Mouse (Mus musculus) heart, embryonic 16.5 days (tissue): Measurements from ENCODE around the gene Fmr1. TPM values are rescaled to one million over a fixed set of nuclear protein-coding genes. Genes with fewer than 3 reads are reported as not detected.

Experiments used
- ATAC-seq: fragments of 200-750 bp; cut with Nextera tagmentation; replicated peaks from 2 replicates; pipeline ENCODE4 v1.8.0; 2017; ENCODE audit warnings: moderate number of reproducible peaks; ENCODE audit not compliant: insufficient read depth, low FRiP score; ENCODE audit errors: extremely low read depth
- H3K27ac ChIP-seq: fragments of 300-500 bp; sonication (generic); 2 replicates; pipeline ENCODE4 v1.5.1; 2014; ENCODE audit warnings: mild to moderate bottlenecking, low read length, control low read depth, moderate library complexity
- H3K27me3 ChIP-seq: fragments of 300-500 bp; sonication (generic); 2 replicates; pipeline ENCODE4 v1.6.1; 2014; ENCODE audit warnings: low read length, mixed read lengths; ENCODE audit not compliant: control insufficient read depth, insufficient read depth
- H3K36me3 ChIP-seq: fragments of 300-500 bp; sonication (generic); 2 replicates; pipeline ENCODE4 v1.6.1; 2014; ENCODE audit not compliant: control insufficient read depth, insufficient read depth
- H3K4me1 ChIP-seq: fragments of 300-500 bp; sonication (generic); 2 replicates; pipeline ENCODE4 v1.6.1; 2014; ENCODE audit warnings: low read length, mixed read lengths; ENCODE audit not compliant: control insufficient read depth, insufficient read depth
- H3K4me2 ChIP-seq: fragments of 300-500 bp; sonication (generic); 2 replicates; pipeline ENCODE4 v1.6.1; 2014; ENCODE audit warnings: low read depth, mild to moderate bottlenecking, control low read depth, low read length
- H3K4me3 ChIP-seq: fragments of 300-500 bp; sonication (generic); 2 replicates; pipeline ENCODE4 v1.5.1; 2014; ENCODE audit warnings: mild to moderate bottlenecking, control low read depth, low read length
- H3K9ac ChIP-seq: fragments of 300-500 bp; sonication (generic); 2 replicates; pipeline ENCODE4 v1.6.1; 2014; ENCODE audit warnings: low read length, control low read depth
- H3K9me3 ChIP-seq: fragments of 300-500 bp; sonication (generic); replicated peaks from 2 replicates; pipeline ENCODE4 v1.6.1; 2016; ENCODE audit warnings: low read length; ENCODE audit not compliant: control insufficient read depth
- WGBS: fragments of 180-500 bp; shearing (Covaris S2); extraction: QIAGEN DNeasy Blood & Tissue Kit; methylation state at CpG from one replicate; pipeline ENCODE4 v1.1.7; 2014; 5-methylcytosine and 5-hydroxymethylcytosine counted together
- polyA plus RNA-seq: library from polyadenylated mRNA; unstranded; fragments of >200 nt; fragmentation: Nextera tagmentation; extraction: Ambion mirVana; gene quantifications from 2 replicates; pipeline ENCODE4 v1.2.1, GENCODE M21; 2015

Gene Fmr1
- polyA plus RNA-seq, 1 experiment from 2014 or later = 38.8 TPM

GRCm38 (mm10) chrX:68761606-68762005 lies 83.3 kb downstream of the Fmr1 start, which contains the start of gene Fmr1nb:
Gene Fmr1nb (plus strand): TSS chrX:68761839.
- H3K9me3 ChIP-seq = no peaks in the 10 kb centered on the region
- 76% methylated on average over 15 of the region's 15 CpGs for WGBS
- H3K9ac ChIP-seq = no peak within 1 kb of the TSS
- no peaks in the 10 kb centered on the region for H3K4me1 ChIP-seq
- no peak for ATAC-seq
- no peaks in the 10 kb centered on the region for H3K27me3 ChIP-seq
- no peak within 1 kb of the TSS for H3K4me3 ChIP-seq
- no peak within 1 kb of the TSS for H3K4me2 ChIP-seq
- no peak within 1 kb of the TSS for H3K27ac ChIP-seq
- H3K36me3 ChIP-seq = no peaks in the 10 kb centered on the region

Other genes with a start within 250 kb of the Fmr1 start
- 0.61 and 0.83 TPM in 2 replicates for gene Fmr1nb, start 83.3 kb downstream of the Fmr1 start, polyA plus RNA-seq
- gene Gm14698, start 142.6 kb downstream of the Fmr1 start, polyA plus RNA-seq = 2.7 and 6.3 TPM in 2 replicates
- not detected in 2 replicates for gene Gm6812, start 214.5 kb downstream of the Fmr1 start, polyA plus RNA-seq